Mouse (Mus musculus) R1 (cell line): ENCODE data around the gene Has3.
"Not testable (repeated sequence)": the region's sequence is repeated elsewhere in the genome, so short reads cannot be mapped to it uniquely, and the experiment has no call there.

Source experiments
- DNase-seq: peaks from one replicate; pipeline ENCODE4 v3.0.0-alpha.2; 2018; ENCODE audit warnings: low read depth, low spot score

The Has3 gene

DNA sequence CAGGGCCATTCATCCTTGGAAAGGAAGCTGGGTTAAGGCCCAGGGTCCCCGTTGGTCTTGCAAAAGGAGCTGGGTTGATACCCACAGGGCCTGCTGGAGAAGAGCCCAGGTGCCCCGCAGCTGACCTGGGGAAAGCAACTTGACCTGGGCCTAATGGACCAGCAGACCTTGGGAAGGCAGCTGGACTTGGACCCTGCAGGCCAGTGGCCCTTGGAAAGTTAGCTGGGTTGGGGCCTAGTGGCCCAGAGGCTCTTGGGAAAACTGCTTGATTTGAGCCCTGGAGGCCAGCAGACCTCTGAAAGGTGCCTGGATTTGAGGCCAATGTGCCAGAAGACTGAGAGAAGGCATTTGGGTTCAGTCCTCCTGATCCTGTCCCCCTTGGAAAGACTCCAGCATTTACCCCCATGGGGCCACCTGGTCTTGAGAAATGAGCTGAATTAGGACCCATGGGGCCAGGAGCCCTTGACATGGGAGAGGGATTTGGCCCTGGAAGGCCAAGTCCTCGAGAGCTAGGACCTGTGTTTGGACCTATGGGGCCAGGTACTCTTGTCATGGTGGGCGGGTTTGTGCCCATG is 14.9 kb downstream of the Has3 start:
- not testable (repeated sequence) for DNase-seq

- peak; percentile 86 for DNase-seq
These were observed 17.5 kb downstream of the Has3 start for GRCm38 (mm10) chr8:106887336-106888189.

- no peak for DNase-seq
These were observed 18.8 kb downstream of the Has3 start for GRCm38 (mm10) chr8:106888803-106889202.

- peak; percentile 79 for DNase-seq
These were observed 22.3 kb downstream of the Has3 start for GRCm38 (mm10) chr8:106892210-106892805.

DNA sequence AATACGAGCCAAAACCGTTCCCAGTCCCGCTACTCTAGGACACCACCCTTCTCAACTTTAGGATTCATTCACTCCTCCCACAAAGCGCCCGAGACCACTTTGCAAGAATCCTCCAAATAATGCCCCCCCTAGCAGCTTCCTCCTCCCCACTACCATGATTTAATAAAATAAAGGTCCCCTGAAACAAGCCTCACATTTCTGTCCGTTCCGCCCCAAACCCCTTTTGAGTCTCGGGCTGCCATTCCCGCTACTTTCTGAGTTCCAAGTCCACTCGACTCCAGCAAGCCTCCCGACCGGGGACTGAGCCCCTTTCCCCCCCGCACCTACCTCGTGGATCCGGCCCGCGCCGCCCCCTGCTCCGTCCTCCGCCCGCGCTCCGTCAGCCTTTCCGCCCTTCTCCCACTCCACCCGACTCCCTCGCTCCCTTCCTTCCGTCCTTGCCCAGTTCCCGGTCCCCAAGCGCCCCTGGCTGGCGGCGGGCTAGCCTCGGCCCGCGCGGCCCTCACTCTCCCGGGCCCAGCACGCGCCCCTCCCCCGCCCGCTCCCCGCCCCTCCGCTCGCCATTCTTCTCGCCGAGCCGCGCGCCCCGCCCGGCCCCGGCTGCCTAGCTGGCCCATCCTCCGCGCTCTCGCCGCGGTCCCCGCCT is 22.9 kb downstream of the Has3 start:
- peak; percentile 70 for DNase-seq

DNA sequence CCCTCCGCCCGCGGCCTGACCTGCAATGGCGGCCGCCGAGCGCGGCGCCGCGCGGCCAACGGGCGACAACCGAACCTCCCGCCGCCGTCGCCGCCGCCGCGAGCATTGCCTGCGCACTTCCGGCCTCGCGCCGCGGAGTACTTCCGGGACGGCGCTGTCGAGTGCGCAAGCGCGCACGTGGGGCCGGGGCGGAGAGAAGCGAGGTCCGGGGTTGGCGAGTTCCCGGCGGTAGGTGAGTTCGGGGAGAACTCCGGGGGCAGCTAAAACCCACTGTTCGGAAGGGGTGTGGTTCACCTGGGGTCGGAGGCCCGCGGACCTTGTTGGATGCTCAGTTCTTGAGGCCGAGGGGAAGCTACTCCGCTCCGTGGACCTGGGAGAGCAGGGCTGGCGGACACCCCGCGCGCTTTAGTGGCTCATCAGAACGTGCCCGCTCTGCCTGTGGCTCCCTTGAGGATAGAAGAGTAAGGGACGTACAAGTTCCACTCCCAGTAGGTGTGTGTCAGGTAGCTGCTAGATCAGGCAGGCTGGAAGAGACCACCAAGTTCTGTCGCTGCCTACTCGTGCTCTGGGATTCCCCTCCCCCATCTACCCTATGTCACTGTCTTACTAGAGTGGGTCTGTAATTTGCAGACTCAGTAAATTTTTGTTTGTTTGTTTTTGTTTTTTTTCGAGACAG is 23.6 kb downstream of the Has3 start, which contains the start of gene Utp4:
Gene Utp4 (plus strand): TSS at position 156 of the 676 bp plus-strand sequence.
- DNase-seq: peak; percentile 84

- DNase-seq: no peak
These were observed 29.4 kb downstream of the Has3 start for GRCm38 (mm10) chr8:106899473-106899872.

DNA sequence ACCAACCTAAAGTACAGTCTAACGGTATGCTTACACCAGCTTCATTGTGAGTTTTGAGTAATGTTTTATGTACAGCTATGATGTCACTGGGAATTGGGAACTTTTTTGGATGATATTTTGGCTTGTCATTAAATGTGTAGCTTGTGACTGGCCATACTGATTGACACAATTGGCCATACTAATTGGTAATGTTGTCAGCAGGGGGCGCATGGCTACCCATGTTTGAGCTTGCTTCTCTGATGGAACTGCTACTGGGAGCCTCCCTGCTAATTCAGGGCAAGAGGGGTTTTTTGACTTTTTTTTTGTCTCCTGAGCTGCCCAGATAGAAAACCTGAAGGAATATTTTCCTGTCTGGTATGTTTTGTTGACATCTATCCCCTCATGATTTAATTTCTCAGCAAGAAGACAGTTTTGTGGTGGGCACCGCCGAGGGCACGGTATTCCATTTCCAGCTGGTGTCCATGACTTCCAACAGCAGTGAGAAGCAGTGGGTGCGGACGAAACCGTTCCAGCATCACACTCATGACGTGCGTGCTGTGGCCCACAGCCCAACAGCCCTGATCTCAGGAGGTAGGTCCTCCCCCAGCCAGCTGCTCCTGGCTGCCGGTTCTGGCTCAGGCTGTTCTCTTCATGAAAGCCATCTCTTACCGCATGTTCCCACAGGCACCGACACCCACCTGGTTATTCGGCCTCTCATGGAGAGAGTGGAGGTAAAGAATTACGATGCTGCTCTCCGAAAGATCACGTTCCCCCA is 35.9 kb downstream of the Has3 start:
- no peak for DNase-seq

- DNase-seq: no peak
These were observed 36.6 kb downstream of the Has3 start for GRCm38 (mm10) chr8:106906635-106907034.

- peak; percentile 75 for DNase-seq
These were observed 37.4 kb downstream of the Has3 start for GRCm38 (mm10) chr8:106907450-106907849.

- DNase-seq: no peak
These were observed 38.2 kb downstream of the Has3 start for GRCm38 (mm10) chr8:106908291-106908690.

DNA sequence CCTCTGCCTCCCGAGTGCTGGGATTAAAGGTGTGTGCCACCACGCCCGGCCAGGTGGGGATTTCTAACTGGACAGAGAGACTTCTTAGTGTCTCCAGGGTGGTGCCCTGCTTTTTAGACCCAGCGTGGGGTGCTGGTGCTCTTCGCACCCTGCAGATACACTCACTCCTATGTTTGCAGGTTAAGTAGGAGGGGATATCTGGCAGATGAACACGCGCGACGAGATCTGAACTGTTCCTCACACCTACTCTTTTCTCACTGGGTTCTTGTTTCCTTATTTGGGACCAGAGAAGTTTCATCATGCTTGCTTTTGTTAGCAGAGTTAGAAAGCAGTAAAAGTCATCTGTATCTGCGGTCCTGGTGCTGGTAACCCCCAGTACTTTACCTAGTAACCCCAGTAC is 43.6 kb downstream of the Has3 start:
- no peak for DNase-seq

DNA sequence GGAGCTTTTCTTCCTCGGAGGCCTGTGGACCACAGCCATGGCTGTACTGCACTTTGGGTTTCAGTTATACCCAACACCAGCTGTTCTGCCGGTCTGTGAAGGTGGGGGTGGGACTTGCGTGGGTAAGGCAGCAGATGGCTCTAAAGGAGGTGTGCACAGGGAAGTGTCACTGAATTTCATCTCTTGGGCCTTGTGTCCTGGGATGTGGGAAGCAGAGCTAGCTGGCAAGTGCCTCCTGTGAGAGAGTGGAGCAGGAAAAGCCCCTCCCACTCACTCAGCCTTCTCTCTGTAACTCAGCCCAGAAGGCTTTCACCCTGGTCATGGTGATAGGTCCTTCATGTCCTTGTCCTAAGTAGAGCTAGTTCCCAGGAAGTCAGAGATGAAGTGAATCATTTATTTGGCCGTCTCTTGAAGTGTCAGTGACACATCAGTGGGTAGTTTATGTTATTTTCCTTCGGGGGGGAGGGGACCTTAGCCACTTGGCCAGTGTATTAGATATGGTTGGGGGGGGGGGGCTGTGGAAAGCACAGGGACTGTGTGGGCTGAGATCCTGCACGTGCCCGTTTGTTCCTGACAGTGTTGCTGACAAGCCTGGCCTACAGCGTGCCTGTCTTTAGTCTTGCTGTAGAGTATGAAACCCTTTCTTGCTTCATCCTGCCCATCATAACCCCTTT is 49.8 kb downstream of the Has3 start:
- no peak for DNase-seq

DNA sequence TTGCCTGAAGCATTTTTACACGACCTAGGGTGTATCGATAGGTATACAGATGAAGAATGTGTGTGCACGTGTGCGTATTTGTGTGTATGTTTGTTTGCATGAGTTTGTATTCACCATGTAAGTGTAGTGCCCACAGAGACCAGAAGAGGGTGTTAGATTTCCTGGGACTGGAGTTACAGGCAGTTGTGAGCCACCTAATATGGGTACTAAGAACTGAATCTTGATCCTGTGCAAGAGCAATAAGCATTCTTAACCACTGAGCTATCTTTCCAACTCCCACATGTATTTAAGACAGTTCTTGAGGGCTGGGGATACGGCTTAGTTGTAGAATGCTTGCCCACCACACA is 50.3 kb downstream of the Has3 start:
- peak; percentile 69 for DNase-seq

DNA sequence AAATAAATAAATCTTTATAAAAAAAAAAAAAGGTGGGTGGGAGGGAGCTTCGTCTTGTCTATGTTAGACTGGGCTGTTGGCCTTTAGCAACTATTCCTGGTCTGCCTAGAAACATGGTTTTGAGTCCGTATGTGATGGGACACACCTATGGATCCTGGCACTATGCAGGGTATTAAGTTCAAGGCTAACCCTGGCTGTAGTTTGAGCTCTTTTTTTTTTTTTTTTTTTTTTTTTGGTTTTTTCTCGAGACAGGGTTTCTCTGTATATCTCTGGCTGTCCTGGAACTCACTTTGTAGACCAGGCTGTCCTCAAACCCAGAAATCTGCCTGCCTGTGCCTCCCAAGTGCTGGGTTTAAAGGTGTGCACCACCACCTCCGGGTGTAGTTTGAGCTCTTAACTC is 54.0 kb downstream of the Has3 start:
- no peak for DNase-seq

DNA sequence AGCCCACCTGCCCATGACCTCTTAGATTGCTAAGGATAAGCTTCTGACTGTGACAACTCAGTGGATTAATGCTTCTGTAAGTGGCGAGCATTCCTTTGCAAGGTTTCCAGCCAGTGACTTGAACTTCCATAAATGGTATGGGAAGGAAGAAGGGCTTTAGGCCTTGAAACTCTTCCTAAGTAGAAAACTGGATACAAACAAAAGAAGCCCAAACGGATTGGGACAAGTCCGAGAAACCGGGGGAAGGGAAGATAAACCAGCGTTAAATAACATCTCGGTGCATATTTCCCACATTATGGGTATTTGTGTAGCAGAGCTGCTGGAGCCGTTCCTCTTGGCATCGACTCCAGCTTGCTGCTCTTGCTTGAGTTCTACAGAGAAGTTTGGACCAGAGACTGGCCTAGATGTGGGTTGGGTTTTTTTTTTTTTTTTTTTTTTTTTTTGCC is 54.9 kb downstream of the Has3 start:
- DNase-seq: peak; percentile 73

- peak; percentile 59 for DNase-seq
These were observed 55.4 kb downstream of the Has3 start for GRCm38 (mm10) chr8:106925446-106925845.

GRCm38 (mm10) chr8:106927247-106927646 is 57.2 kb downstream of the Has3 start:
- peak; percentile 93 for DNase-seq

DNA sequence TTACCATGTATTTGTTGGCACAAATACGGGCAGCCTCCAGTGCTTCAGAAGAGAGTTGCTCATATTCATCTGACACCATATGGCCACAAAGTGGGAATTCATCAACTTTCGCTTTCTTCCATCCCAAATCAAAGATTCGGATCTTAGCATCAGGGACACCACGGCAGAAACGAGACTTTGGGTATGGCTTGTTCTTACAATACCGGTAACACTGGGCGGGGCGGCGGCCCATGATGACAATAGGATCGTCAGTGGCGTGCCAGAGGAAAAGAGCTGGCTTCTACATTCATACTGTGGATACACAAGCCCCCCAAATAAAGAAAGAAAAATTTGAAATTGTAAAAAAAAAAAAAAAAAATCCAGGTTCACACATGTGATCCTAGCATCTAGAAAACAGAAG is 58.1 kb downstream of the Has3 start:
- DNase-seq: not testable (repeated sequence)

- peak; percentile 55 for DNase-seq
These were observed 59.3 kb downstream of the Has3 start for GRCm38 (mm10) chr8:106929155-106929913.
